Mouse (Mus musculus): Measurements from ENCODE around the gene Nck2.
A peak's percentile ranks its signal among the peaks of the same experiment; 100 is the strongest.
"Not testable (repeated sequence)": the region's sequence is repeated elsewhere in the genome, so short reads cannot be mapped to it uniquely, and the experiment has no call there.

Nck2 gene

GRCm38 (mm10) chr1:43501920-43502791 lies 57.8 kb downstream of the Nck2 start:
- no peak for DNase-seq (ENCODE audit: low read depth, low spot score)

- no peak for DNase-seq (ENCODE audit: low read depth, low spot score)
Observed at GRCm38 (mm10) chr1:43502792-43503146, 58.4 kb downstream of the Nck2 start.

GRCm38 (mm10) chr1:43503261-43503660 lies 58.9 kb downstream of the Nck2 start:
- no peak for DNase-seq (ENCODE audit: low read depth, low spot score)

- no peak for DNase-seq (ENCODE audit: low read depth, low spot score)
Observed at GRCm38 (mm10) chr1:43503676-43504075, 59.3 kb downstream of the Nck2 start.

GRCm38 (mm10) chr1:43504235-43504634 lies 59.9 kb downstream of the Nck2 start:
- no peak for DNase-seq (ENCODE audit: low read depth, low spot score)

- no peak for DNase-seq (ENCODE audit: low read depth, low spot score)
Observed at GRCm38 (mm10) chr1:43506638-43507037, 62.3 kb downstream of the Nck2 start.

GRCm38 (mm10) chr1:43507809-43508208 lies 63.4 kb downstream of the Nck2 start:
- no peak for DNase-seq (ENCODE audit: low read depth, low spot score)

GRCm38 (mm10) chr1:43511256-43511655 lies 66.9 kb downstream of the Nck2 start:
- peak; percentile 65 for DNase-seq (ENCODE audit: low read depth, low spot score)

- DNase-seq (ENCODE audit: low read depth, low spot score) = no peak
Observed at GRCm38 (mm10) chr1:43511667-43512066, 67.3 kb downstream of the Nck2 start.

- no peak for DNase-seq (ENCODE audit: low read depth, low spot score)
Observed at GRCm38 (mm10) chr1:43517405-43517804, 73.0 kb downstream of the Nck2 start.

GRCm38 (mm10) chr1:43520216-43520988 lies 76.0 kb downstream of the Nck2 start:
- no peak for DNase-seq (ENCODE audit: low read depth, low spot score)

- DNase-seq (ENCODE audit: low read depth, low spot score) = no peak
Observed at GRCm38 (mm10) chr1:43520989-43521371, 76.6 kb downstream of the Nck2 start.

- DNase-seq (ENCODE audit: low read depth, low spot score) = no peak
Observed at GRCm38 (mm10) chr1:43521512-43521911, 77.1 kb downstream of the Nck2 start.

- DNase-seq (ENCODE audit: low read depth, low spot score) = no peak
Observed at GRCm38 (mm10) chr1:43521950-43522349, 77.6 kb downstream of the Nck2 start.

- DNase-seq (ENCODE audit: low read depth, low spot score) = no peak
Observed at GRCm38 (mm10) chr1:43522976-43523375, 78.6 kb downstream of the Nck2 start.

GRCm38 (mm10) chr1:43524332-43524731 lies 80.0 kb downstream of the Nck2 start:
- DNase-seq (ENCODE audit: low read depth, low spot score) = no peak

GRCm38 (mm10) chr1:43528275-43528674 lies 83.9 kb downstream of the Nck2 start:
- DNase-seq (ENCODE audit: low read depth, low spot score) = no peak

- no peak for DNase-seq (ENCODE audit: low read depth, low spot score)
Observed at GRCm38 (mm10) chr1:43529086-43529485, 84.7 kb downstream of the Nck2 start.

- no peak for DNase-seq (ENCODE audit: low read depth, low spot score)
Observed at GRCm38 (mm10) chr1:43530295-43531020, 86.1 kb downstream of the Nck2 start.

- DNase-seq (ENCODE audit: low read depth, low spot score) = no peak
Observed at GRCm38 (mm10) chr1:43531307-43531706, 86.9 kb downstream of the Nck2 start.

- DNase-seq (ENCODE audit: low read depth, low spot score) = no peak
Observed at GRCm38 (mm10) chr1:43532279-43532678, 87.9 kb downstream of the Nck2 start.

GRCm38 (mm10) chr1:43533497-43533896 lies 89.1 kb downstream of the Nck2 start:
- DNase-seq (ENCODE audit: low read depth, low spot score) = not testable (repeated sequence)

Data from ES-CJ7 (cell line).